Mouse (Mus musculus): Measurements from ENCODE around the gene Fbxl12.
"Not testable (repeated sequence)": the region's sequence is repeated elsewhere in the genome, so short reads cannot be mapped to it uniquely, and the experiment has no call there.

Fbxl12 gene

GRCm38 (mm10) chr9:20644360-20645081 lies at the start of gene Fbxl12:
Gene Fbxl12 (minus strand): TSS chr9:20644767.
- peak; percentile 62 to 78 for DNase-seq (ENCODE audit: low spot score in 2 of 2)

- no peak for DNase-seq (ENCODE audit: low spot score in 2 of 2)
These were observed 48.3 kb upstream of the Fbxl12 start for GRCm38 (mm10) chr9:20692863-20693262.

GRCm38 (mm10) chr9:20690449-20690848 lies 45.9 kb upstream of the Fbxl12 start:
- not testable (repeated sequence) for DNase-seq (ENCODE audit: low spot score in 2 of 2)

GRCm38 (mm10) chr9:20689913-20690312 lies 45.3 kb upstream of the Fbxl12 start:
- no peak for DNase-seq (ENCODE audit: low spot score in 2 of 2)

- no peak for DNase-seq (ENCODE audit: low spot score in 2 of 2)
These were observed 44.8 kb upstream of the Fbxl12 start for GRCm38 (mm10) chr9:20689403-20689802.

- DNase-seq (ENCODE audit: low spot score in 2 of 2): no peak
These were observed 40.7 kb upstream of the Fbxl12 start for GRCm38 (mm10) chr9:20685081-20685861.

- DNase-seq (ENCODE audit: low spot score in 2 of 2): no peak
These were observed 37.8 kb upstream of the Fbxl12 start for GRCm38 (mm10) chr9:20682389-20682722.

GRCm38 (mm10) chr9:20681546-20682388 lies 37.2 kb upstream of the Fbxl12 start:
- no peak for DNase-seq (ENCODE audit: low spot score in 2 of 2)

- no peak for DNase-seq (ENCODE audit: low spot score in 2 of 2)
These were observed 35.9 kb upstream of the Fbxl12 start for GRCm38 (mm10) chr9:20680378-20680958.

- no peak for DNase-seq (ENCODE audit: low spot score in 2 of 2)
These were observed 33.3 kb upstream of the Fbxl12 start for GRCm38 (mm10) chr9:20677892-20678291.

GRCm38 (mm10) chr9:20672047-20672446 lies 27.5 kb upstream of the Fbxl12 start:
- DNase-seq (ENCODE audit: low spot score in 2 of 2): no peak

GRCm38 (mm10) chr9:20668065-20668464 lies 23.5 kb upstream of the Fbxl12 start:
- no peak for DNase-seq (ENCODE audit: low spot score in 2 of 2)

GRCm38 (mm10) chr9:20666510-20667034 lies 22.0 kb upstream of the Fbxl12 start:
- no peak for DNase-seq (ENCODE audit: low spot score in 2 of 2)

GRCm38 (mm10) chr9:20665925-20666324 lies 21.4 kb upstream of the Fbxl12 start:
- no peak for DNase-seq (ENCODE audit: low spot score in 2 of 2)

GRCm38 (mm10) chr9:20664982-20665637 lies 20.5 kb upstream of the Fbxl12 start:
- no peak for DNase-seq (ENCODE audit: low spot score in 2 of 2)

- no peak for DNase-seq (ENCODE audit: low spot score in 2 of 2)
These were observed 19.8 kb upstream of the Fbxl12 start for GRCm38 (mm10) chr9:20664366-20664765.

GRCm38 (mm10) chr9:20663956-20664355 lies 19.4 kb upstream of the Fbxl12 start:
- no peak for DNase-seq (ENCODE audit: low spot score in 2 of 2)

- DNase-seq (ENCODE audit: low spot score in 2 of 2): no peak
These were observed 18.3 kb upstream of the Fbxl12 start for GRCm38 (mm10) chr9:20662874-20663273.

GRCm38 (mm10) chr9:20662325-20662724 lies 17.8 kb upstream of the Fbxl12 start:
- DNase-seq (ENCODE audit: low spot score in 2 of 2): peak in 1 of 2 experiments; percentile 62

GRCm38 (mm10) chr9:20657546-20657945 lies 13.0 kb upstream of the Fbxl12 start:
- no peak for DNase-seq (ENCODE audit: low spot score in 2 of 2)

- no peak for DNase-seq (ENCODE audit: low spot score in 2 of 2)
These were observed 9.3 kb upstream of the Fbxl12 start for GRCm38 (mm10) chr9:20653859-20654258.
